Mouse (Mus musculus) olfactory bulb, adult 2 months (tissue): ENCODE results near the gene Parp11. TPM values are rescaled to one million over a fixed set of nuclear protein-coding genes. Genes with fewer than 3 reads are reported as not detected.

ENCODE experiments used
- H3K27ac ChIP-seq: fragments of 200-500 bp; 2 replicates; pipeline ENCODE4 v1.5.1; 2012; ENCODE audit warnings: low read depth, low read length; ENCODE audit not compliant: insufficient read depth
- H3K4me1 ChIP-seq: fragments of 200-500 bp; 2 replicates; pipeline ENCODE4 v1.6.1; 2012; ENCODE audit warnings: low read length; ENCODE audit not compliant: control insufficient read depth, insufficient read depth
- H3K4me3 ChIP-seq: fragments of 200-500 bp; 2 replicates; pipeline ENCODE4 v1.5.1; 2012; ENCODE audit warnings: mild to moderate bottlenecking, low read depth, low read length, moderate library complexity; ENCODE audit not compliant: insufficient read depth
- CTCF ChIP-seq: fragments of 200-500 bp; IDR thresholded peaks from 2 replicates; pipeline ENCODE4 v1.5.1; 2012; ENCODE audit warnings: low read depth, mild to moderate bottlenecking, low read length, moderate library complexity; ENCODE audit not compliant: insufficient read depth
- POLR2A ChIP-seq: fragments of 200-500 bp; IDR thresholded peaks from 2 replicates; pipeline ENCODE4 v1.6.1; 2012; ENCODE audit warnings: mild to moderate bottlenecking, low read depth, low read length, moderate library complexity; ENCODE audit not compliant: insufficient read depth
- WGBS: fragments of 180-500 bp; shearing (Covaris S2); methylation state at CpG from one replicate; pipeline ENCODE4 v1.1.7; 2018; 5-methylcytosine and 5-hydroxymethylcytosine counted together
- polyA plus RNA-seq: library from polyadenylated mRNA; stranded (reverse); fragments of >200 nt; gene quantifications from 2 replicates; pipeline ENCODE4 v1.2.4, GENCODE M21; 2012; ENCODE audit warnings: low replicate concordance; ENCODE audit not compliant: missing spikeins, insufficient read depth, insufficient read length

Gene Parp11
- polyA plus RNA-seq, 1 experiment, result not detected

- no peaks in the 10 kb centered on the region for H3K4me1 ChIP-seq
- H3K4me3 ChIP-seq, result no peak overlapping the region
- H3K27ac ChIP-seq, result no peak overlapping the region
- TF ChIP-seq CTCF, result no peak
- no peak for TF ChIP-seq POLR2A
- 97% methylated on average over 2 of the region's 2 CpGs for WGBS
Measured at GRCm38 (mm10) chr6:127456769-127457168, 10.1 kb downstream of the Parp11 start.

DNA sequence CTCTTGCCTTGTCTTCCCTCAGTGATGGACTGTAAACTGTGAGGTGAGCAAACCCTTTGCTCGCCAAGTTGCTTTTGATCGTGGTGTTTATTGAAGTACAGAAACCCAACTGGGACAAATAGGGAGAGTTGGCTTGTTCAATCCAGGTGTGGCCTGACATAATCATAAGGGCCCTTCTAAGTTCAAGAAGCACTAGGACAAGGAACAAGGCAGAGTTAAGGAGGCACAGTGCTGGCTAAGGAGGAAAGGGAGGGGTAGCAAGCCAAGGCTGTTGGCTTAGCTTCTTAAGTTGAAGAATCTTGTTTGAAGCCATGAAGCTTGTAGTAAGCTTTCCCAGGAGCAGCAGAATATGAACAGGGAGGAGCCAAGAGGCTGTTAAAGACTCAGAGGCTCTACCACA, 13.1 kb downstream of the Parp11 start:
- 97% methylated on average over 2 of the region's 2 CpGs for WGBS
- Histone ChIP-seq H3K4me3 (no peak overlapping the region), H3K4me1 (0 out of 2 replicates have a peak, but pooled peaks cover 2% of the 10 kb centered on the region), H3K27ac (no peak overlapping the region)
- TF ChIP-seq CTCF (no peak), POLR2A (no peak)

DNA sequence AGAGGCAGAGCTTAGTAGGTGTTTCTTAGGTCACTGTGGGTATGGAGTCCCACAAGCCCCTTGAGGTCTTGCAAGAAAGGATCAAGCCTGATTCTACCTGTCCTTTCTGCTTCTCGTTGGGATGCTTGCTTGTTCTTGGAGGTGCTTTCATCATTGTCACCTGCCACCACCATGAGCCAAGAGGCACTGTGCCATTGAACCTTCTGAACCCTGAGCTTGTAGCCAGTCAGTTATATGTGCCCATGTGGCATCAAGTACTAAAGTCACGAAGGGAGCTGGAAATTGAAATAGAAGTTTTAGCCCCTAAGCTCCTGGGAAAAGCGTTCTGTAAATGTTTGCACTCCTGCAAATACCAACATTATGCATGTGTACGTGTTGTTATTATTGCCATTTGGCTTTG, 14.9 kb downstream of the Parp11 start:
- Histone ChIP-seq H3K4me1 (peaks cover 6% of the 10 kb centered on the region), H3K4me3 (no peak overlapping the region), H3K27ac (no peak overlapping the region)
- 94% methylated on average over 4 of the region's 4 CpGs for WGBS
- TF ChIP-seq POLR2A (no peak), CTCF (no peak)

GRCm38 (mm10) chr6:127462251-127462650, 15.6 kb downstream of the Parp11 start:
- H3K4me3 ChIP-seq, result no peak overlapping the region
- no peak overlapping the region for H3K27ac ChIP-seq
- H3K4me1 ChIP-seq, result peaks cover 6% of the 10 kb centered on the region
- TF ChIP-seq CTCF (no peak), POLR2A (no peak)
- 88% methylated on average over 6 of the region's 6 CpGs for WGBS

GRCm38 (mm10) chr6:127463273-127464001, 16.8 kb downstream of the Parp11 start:
- WGBS, result 84% methylated on average over 21 of the region's 21 CpGs
- Histone ChIP-seq H3K4me1 (peaks cover 6% of the 10 kb centered on the region), H3K4me3 (no peak overlapping the region), H3K27ac (no peak overlapping the region)
- TF ChIP-seq CTCF, result no peak
- no peak for TF ChIP-seq POLR2A

DNA sequence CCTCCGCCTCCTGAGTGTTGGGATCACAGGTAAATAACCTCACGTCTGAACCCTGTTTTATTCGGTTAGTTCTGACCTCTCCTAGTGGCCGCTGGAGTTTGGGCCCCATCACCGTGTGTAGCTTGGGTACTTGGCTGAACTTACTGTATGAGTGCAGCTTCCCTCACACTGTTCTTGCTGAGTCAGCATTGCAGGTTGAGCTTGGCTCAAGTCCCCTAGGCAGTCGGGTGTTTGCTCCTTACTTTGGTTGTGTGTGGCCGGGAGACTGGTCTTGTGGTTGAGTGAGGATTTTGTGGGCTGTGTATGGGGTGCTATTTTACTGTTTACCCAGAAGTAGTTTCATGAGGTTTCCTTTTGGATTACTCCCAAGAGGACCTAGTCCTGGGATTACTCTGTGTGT, 17.9 kb downstream of the Parp11 start:
- Histone ChIP-seq H3K27ac (no peak overlapping the region), H3K4me3 (no peak overlapping the region), H3K4me1 (peaks cover 6% of the 10 kb centered on the region)
- TF ChIP-seq POLR2A (no peak), CTCF (no peak)
- 82% methylated on average over 7 of the region's 7 CpGs for WGBS

- WGBS, result 68% methylated on average over 4 of the region's 4 CpGs
- no peak for TF ChIP-seq CTCF
- TF ChIP-seq POLR2A, result no peak
Measured at GRCm38 (mm10) chr6:127466749-127467310, 20.2 kb downstream of the Parp11 start.

GRCm38 (mm10) chr6:127472078-127472477, 25.4 kb downstream of the Parp11 start:
- H3K4me1 ChIP-seq, result no peaks in the 10 kb centered on the region
- H3K4me3 ChIP-seq, result no peak overlapping the region
- H3K27ac ChIP-seq, result no peak overlapping the region
- TF ChIP-seq POLR2A (no peak), CTCF (no peak)
- 68% methylated on average over 4 of the region's 4 CpGs for WGBS

More at GRCm38 (mm10) chr6:127466749-127467310, 20.2 kb downstream of the Parp11 start:
- H3K4me1 ChIP-seq, result peaks cover 6% of the 10 kb centered on the region
- H3K27ac ChIP-seq, result no peak overlapping the region
- no peak overlapping the region for H3K4me3 ChIP-seq

- Histone ChIP-seq H3K4me3 (no peak overlapping the region), H3K4me1 (no peaks in the 10 kb centered on the region), H3K27ac (no peak overlapping the region)
- no peak for TF ChIP-seq CTCF
- TF ChIP-seq POLR2A, result no peak
- WGBS, result 90% methylated on average over 8 of the region's 8 CpGs
Measured at GRCm38 (mm10) chr6:127473961-127474360, 27.3 kb downstream of the Parp11 start.
